Mouse (Mus musculus) CH12.LX (cell line): ENCODE results near the gene Tbc1d30. TPM values are rescaled to one million over a fixed set of nuclear protein-coding genes. Genes with fewer than 3 reads are reported as not detected.
A peak's percentile ranks its signal among the peaks of the same experiment; 100 is the strongest.

Source experiments
- DNase-seq: peaks from one replicate; pipeline ENCODE4 v3.0.0-alpha.2; 2013; ENCODE audit errors: extremely low read depth
- H3K27ac ChIP-seq: 2 replicates; pipeline ENCODE4 v1.5.1; 2012; ENCODE audit warnings: low read depth, mild to moderate bottlenecking, control low read depth, moderate library complexity; ENCODE audit not compliant: insufficient read depth
- H3K27me3 ChIP-seq: replicated peaks from 2 replicates; pipeline ENCODE3; 2012; ENCODE audit warnings: inconsistent platforms
- H3K36me3 ChIP-seq, 2 experiments: replicated peaks in 1 of 2; 2 replicates each; pipeline versions ENCODE3 to v1.6.1; 2012; ENCODE audit warnings: inconsistent platforms in 1 of 2, low read length in 1 of 2, mild to moderate bottlenecking in 1 of 2, mixed read lengths in 1 of 2, moderate library complexity in 1 of 2; ENCODE audit not compliant: control insufficient read depth in 1 of 2, insufficient read depth in 1 of 2
- H3K4me1 ChIP-seq, 2 experiments: 2 replicates each; pipeline ENCODE4 v1.6.1; 2012; ENCODE audit warnings: inconsistent platforms in 1 of 2, moderate library complexity in 1 of 2; ENCODE audit not compliant: insufficient read depth in 2 of 2, control insufficient read depth in 1 of 2
- H3K4me2 ChIP-seq: 2 replicates; pipeline ENCODE4 v1.6.1; 2012; ENCODE audit warnings: low read depth, mild to moderate bottlenecking, control low read depth; ENCODE audit not compliant: poor library complexity, insufficient read depth, severe bottlenecking
- H3K4me3 ChIP-seq, 3 experiments: fragments of 150-350 bp in 1 of 3; sonication (generic) in 1 of 3; replicated peaks in 1 of 3; 2 replicates each; pipeline versions ENCODE3 to v1.5.1; 2011 to 2012; ENCODE audit warnings: low read depth in 2 of 3, low read length in 2 of 3, mild to moderate bottlenecking in 2 of 3, moderate library complexity in 2 of 3, control low read depth in 1 of 3, improper control_type of control experiment in 1 of 3, inconsistent platforms in 1 of 3, mixed read lengths in 1 of 3; ENCODE audit not compliant: poor library complexity in 1 of 3
- H3K79me2 ChIP-seq: replicated peaks from 2 replicates; pipeline ENCODE4 v1.6.1; 2012; ENCODE audit warnings: mild to moderate bottlenecking, moderate library complexity; ENCODE audit not compliant: control insufficient read depth, poor library complexity, insufficient read depth, severe bottlenecking; ENCODE audit errors: extremely low read depth
- H3K9ac ChIP-seq: 2 replicates; pipeline ENCODE4 v1.6.1; 2012; ENCODE audit warnings: low read depth, mild to moderate bottlenecking, control low read depth, moderate library complexity; ENCODE audit not compliant: insufficient read depth
- H3K9me3 ChIP-seq: replicated peaks from 2 replicates; pipeline ENCODE3; 2012; ENCODE audit warnings: low read length, inconsistent platforms, mixed read lengths
- CHD1 ChIP-seq: IDR thresholded peaks from 2 replicates; pipeline ENCODE4 v1.6.1; 2012; ENCODE audit warnings: low read depth, low read length, improper control_type of control experiment, inconsistent platforms
- CTCF ChIP-seq, 2 experiments: IDR thresholded peaks in 1 of 2; conservative IDR thresholded peaks in 1 of 2; 2 replicates each; pipeline ENCODE4 v1.5.1; 2011 to 2012; ENCODE audit warnings: low read depth in 2 of 2, low read length in 2 of 2, improper control_type of control experiment in 1 of 2, inconsistent platforms in 1 of 2, mild to moderate bottlenecking in 1 of 2, moderate library complexity in 1 of 2
- EP300 ChIP-seq: IDR thresholded peaks from 2 replicates; pipeline ENCODE4 v1.6.1; 2011; ENCODE audit warnings: low read length, improper control_type of control experiment
- ETS1 ChIP-seq: conservative IDR thresholded peaks from 2 replicates; pipeline ENCODE4 v1.6.1; 2012; ENCODE audit warnings: low read depth, mild to moderate bottlenecking, inconsistent platforms, low read length, improper control_type of control experiment, moderate library complexity
- HCFC1 ChIP-seq: IDR thresholded peaks from 2 replicates; pipeline ENCODE4 v1.6.1; 2012; ENCODE audit warnings: low read depth, mild to moderate bottlenecking, inconsistent platforms, low read length, improper control_type of control experiment
- IRF4 ChIP-seq: IDR thresholded peaks from 2 replicates; pipeline ENCODE4 v1.6.1; 2014; ENCODE audit warnings: low read depth, mild to moderate bottlenecking, inconsistent platforms, low read length, improper control_type of control experiment
- JUN ChIP-seq: IDR thresholded peaks from 2 replicates; pipeline ENCODE4 v1.6.1; 2011; ENCODE audit warnings: low read depth, mild to moderate bottlenecking, low read length, improper control_type of control experiment, moderate library complexity; ENCODE audit not compliant: insufficient read depth
- JUND ChIP-seq: conservative IDR thresholded peaks from 2 replicates; pipeline ENCODE4 v1.6.1; 2011; ENCODE audit warnings: low read depth, low read length, improper control_type of control experiment
- MAFK ChIP-seq: IDR thresholded peaks from 2 replicates; pipeline ENCODE4 v1.6.1; 2011; ENCODE audit warnings: low read length, improper control_type of control experiment; ENCODE audit not compliant: insufficient replicate concordance
- MXI1 ChIP-seq: IDR thresholded peaks from 2 replicates; pipeline ENCODE4 v1.6.1; 2011; ENCODE audit warnings: mild to moderate bottlenecking, low read depth, low read length, improper control_type of control experiment
- NELFE ChIP-seq: IDR thresholded peaks from 2 replicates; pipeline ENCODE4 v1.6.1; 2011; ENCODE audit warnings: low read depth, low read length, improper control_type of control experiment
- PAX5 ChIP-seq: IDR thresholded peaks from 2 replicates; pipeline ENCODE4 v1.6.1; 2012; ENCODE audit warnings: low read length, inconsistent platforms, mixed read lengths
- POLR2AphosphoS2 ChIP-seq: IDR thresholded peaks from 2 replicates; pipeline ENCODE4 v1.6.1; 2011; ENCODE audit warnings: low read depth, low read length, improper control_type of control experiment
- RAD21 ChIP-seq: IDR thresholded peaks from 2 replicates; pipeline ENCODE4 v1.6.1; 2011; ENCODE audit warnings: low read depth, mild to moderate bottlenecking, low read length, improper control_type of control experiment, moderate library complexity
- RCOR1 ChIP-seq: conservative IDR thresholded peaks from 2 replicates; pipeline ENCODE4 v1.6.1; 2012; ENCODE audit warnings: low read depth, mild to moderate bottlenecking, inconsistent platforms, low read length, improper control_type of control experiment
- SIN3A ChIP-seq: IDR thresholded peaks from 2 replicates; pipeline ENCODE4 v1.6.1; 2012; ENCODE audit warnings: low read length, improper control_type of control experiment, inconsistent platforms
- TCF12 ChIP-seq: IDR thresholded peaks from 2 replicates; pipeline ENCODE4 v1.6.1; 2014; ENCODE audit warnings: low read depth, mild to moderate bottlenecking, inconsistent platforms, low read length, improper control_type of control experiment
- ZKSCAN1 ChIP-seq: IDR thresholded peaks from 2 replicates; pipeline ENCODE4 v1.6.1; 2012; ENCODE audit warnings: low read depth, inconsistent platforms, low read length, improper control_type of control experiment, borderline replicate concordance
- dilution Hi-C: fragments of 300-500 bp; cut with MboI; formaldehyde crosslinking; loops from 2 replicates; pipeline ENCODE4 v1.14.3; 2020; ENCODE audit warnings: low sequenced_read_pairs; ENCODE audit not compliant: extremely low pct_unique_long_range_greater_than_20kb, extremely low pct_ligation_motif_present
- in situ Hi-C: fragments of 300-500 bp; cut with MboI; formaldehyde crosslinking; loops from 3 replicates; pipeline ENCODE4 v1.14.3; 2019; ENCODE audit warnings: low sequenced_read_pairs, low pct_ligation_motif_present, low pct_unique_long_range_greater_than_20kb, mixed read lengths
- polyA plus RNA-seq: library from polyadenylated mRNA; unstranded; fragments of >175 nt; gene quantifications from 2 replicates; pipeline ENCODE4 v1.2.1, GENCODE M21; 2012; ENCODE audit warnings: low read depth; ENCODE audit not compliant: insufficient read length
- total RNA-seq, 2 experiments: library from RNA; depleted of rRNA; stranded (reverse); fragments of 300-350 nt in 1 of 2; fragments of >200 nt in 1 of 2; gene quantifications; 2 replicates each; pipeline ENCODE4 v1.2.3; 2012 to 2014

The Tbc1d30 gene
- total and polyA plus RNA-seq, 3 experiments, result 0.16 TPM; not detected in 2

- Histone ChIP-seq H3K79me2 (no peaks in the 10 kb centered on the region), H3K4me2 (no peak overlapping the region; the same call in 1 of the 2 replicates), H3K9ac (no peak overlapping the region), H3K27me3 (no peaks in the 10 kb centered on the region), H3K27ac (no peak overlapping the region), H3K36me3 (no peaks in the 10 kb centered on the region), H3K9me3 (no peaks in the 10 kb centered on the region), H3K4me1 (peaks cover 10 to 14% of the 10 kb centered on the region in 2 experiments), H3K4me3 (no peak overlapping the region)
- dilution Hi-C loops (no loop called here), in situ Hi-C loops (no loop called here)
- no peak for DNase-seq
- TF ChIP-seq JUN, result no peak
- peak in 1 of 2 experiments; percentile 42; a peak in 2 of 4 replicates for TF ChIP-seq CTCF (conservative IDR thresholded peaks at IDR 0.05 in 1 of 2, IDR thresholded peaks at IDR 0.05 in 1 of 2; ENCODE audit: low read depth in 2 of 2, low read length in 2 of 2)
Measured at GRCm38 (mm10) chr10:121294471-121294870, 56.6 kb downstream of the Tbc1d30 start.

- Histone ChIP-seq H3K27me3 (no peaks in the 10 kb centered on the region), H3K9me3 (no peaks in the 10 kb centered on the region), H3K27ac (no peak overlapping the region), H3K4me1 (peaks cover 10 to 14% of the 10 kb centered on the region in 2 experiments), H3K79me2 (no peaks in the 10 kb centered on the region), H3K9ac (no peak overlapping the region), H3K36me3 (no peaks in the 10 kb centered on the region), H3K4me3 (peak overlapping the region in 2 of 3 experiments; percentile 1 to 46), H3K4me2 (no peak overlapping the region; the same call in 1 of the 2 replicates)
- dilution Hi-C loops, result no loop called here
- no peak for DNase-seq
- in situ Hi-C loops, result no loop called here
- TF ChIP-seq NELFE (no peak), POLR2AphosphoS2 (no peak), IRF4 (no peak), MAFK (no peak)
Measured at GRCm38 (mm10) chr10:121293829-121294228, 57.2 kb downstream of the Tbc1d30 start.

DNA sequence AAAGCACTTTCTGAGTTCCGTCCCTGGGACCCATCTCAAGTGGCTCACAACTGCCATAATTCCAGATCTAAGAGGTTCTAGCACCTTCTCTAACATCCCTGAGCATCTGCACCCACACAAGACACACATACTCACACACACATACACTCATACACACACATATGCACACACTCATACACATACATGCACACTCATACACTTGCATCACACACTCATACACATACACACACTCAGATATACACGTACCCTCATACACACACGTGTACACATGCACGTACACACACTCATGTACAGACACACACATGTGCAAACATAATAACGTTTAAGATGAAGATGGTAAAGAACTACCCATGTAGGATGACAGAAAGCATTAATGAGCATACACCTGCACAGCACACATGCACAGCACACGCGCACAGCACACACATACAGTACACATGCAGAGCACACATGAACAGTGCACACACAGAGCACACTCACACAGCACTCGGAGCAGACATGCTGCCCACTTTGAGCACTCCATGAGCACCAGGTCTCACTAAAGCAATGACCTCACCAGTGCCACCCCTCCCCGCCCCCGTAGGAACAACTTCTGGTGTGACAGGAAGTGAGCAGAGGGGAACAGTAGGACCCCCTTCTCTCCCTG lies 59.7 kb downstream of the Tbc1d30 start:
- in situ Hi-C loops, result no loop called here
- H3K9ac ChIP-seq, result no peak overlapping the region
- DNase-seq, result no peak
- H3K27me3 ChIP-seq, result peaks cover 3% of the 10 kb centered on the region
- no peak overlapping the region for H3K4me2 ChIP-seq
- H3K9me3 ChIP-seq, result no peaks in the 10 kb centered on the region
- no peaks in the 10 kb centered on the region for H3K36me3 ChIP-seq
- H3K4me1 ChIP-seq, result peaks cover 0 to 9% of the 10 kb centered on the region in 2 experiments; a peak in 3 of 4 replicates
- H3K79me2 ChIP-seq, result no peaks in the 10 kb centered on the region
- dilution Hi-C loops, result no loop called here
- no peak for TF ChIP-seq HCFC1
- no peak for TF ChIP-seq NELFE
- no peak for TF ChIP-seq ZKSCAN1
- TF ChIP-seq RAD21, result no peak
- TF ChIP-seq JUND, result no peak
- TF ChIP-seq MXI1, result no peak
- TF ChIP-seq PAX5, result no peak
- TF ChIP-seq SIN3A, result no peak
- no peak for TF ChIP-seq EP300
- TF ChIP-seq TCF12, result no peak
- no peak for TF ChIP-seq ETS1
- no peak for TF ChIP-seq CHD1
- no peak for TF ChIP-seq RCOR1
- no peak overlapping the region for H3K4me3 ChIP-seq
- H3K27ac ChIP-seq, result no peak overlapping the region
